Mouse (Mus musculus) liver, adult 2 months (tissue): ENCODE data around the gene Denr.

Experiments
- CTCF ChIP-seq: fragments of 200-500 bp; IDR thresholded peaks from 2 replicates; pipeline ENCODE4 v1.5.1; 2011; ENCODE audit warnings: low read depth, low read length, control low read depth
- POLR2A ChIP-seq: fragments of 200-500 bp; IDR thresholded peaks from 2 replicates; pipeline ENCODE4 v1.6.1; 2011; ENCODE audit warnings: low read length, control low read depth; ENCODE audit not compliant: insufficient read depth; ENCODE audit errors: extremely low read depth

DNA sequence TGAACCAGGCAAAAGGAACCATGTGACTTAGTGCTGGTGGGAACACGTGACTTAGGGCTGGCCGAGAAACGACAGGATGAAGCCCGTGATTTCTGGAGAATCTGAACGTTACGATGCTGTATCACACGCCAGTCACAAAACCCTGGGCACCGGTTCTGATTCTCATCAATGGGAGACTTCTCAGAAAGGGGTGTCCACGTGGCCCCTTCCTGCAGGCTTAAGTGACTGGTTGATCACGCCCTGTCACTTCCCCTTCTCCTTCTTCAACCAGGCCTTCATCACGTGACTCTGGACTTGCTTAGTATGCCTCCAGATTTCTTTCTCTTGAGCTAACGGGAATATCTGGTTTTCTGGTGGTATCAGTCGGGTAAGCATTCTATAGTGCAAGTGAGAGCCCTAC is 9.6 kb upstream of the Denr start:
- TF ChIP-seq CTCF (no peak), POLR2A (no peak)
